Mouse (Mus musculus) lung, postnatal 0 days (tissue): ENCODE measurements around the gene Sh3gl2.

Experiments used
- CTCF ChIP-seq: IDR thresholded peaks from 2 replicates; pipeline ENCODE4 v1.5.1; 2016; ENCODE audit warnings: antibody characterized with exemption, mild to moderate bottlenecking
- EP300 ChIP-seq: IDR thresholded peaks from 2 replicates; pipeline ENCODE4 v1.6.1; 2016; ENCODE audit warnings: antibody characterized with exemption, mild to moderate bottlenecking, control low read depth

DNA sequence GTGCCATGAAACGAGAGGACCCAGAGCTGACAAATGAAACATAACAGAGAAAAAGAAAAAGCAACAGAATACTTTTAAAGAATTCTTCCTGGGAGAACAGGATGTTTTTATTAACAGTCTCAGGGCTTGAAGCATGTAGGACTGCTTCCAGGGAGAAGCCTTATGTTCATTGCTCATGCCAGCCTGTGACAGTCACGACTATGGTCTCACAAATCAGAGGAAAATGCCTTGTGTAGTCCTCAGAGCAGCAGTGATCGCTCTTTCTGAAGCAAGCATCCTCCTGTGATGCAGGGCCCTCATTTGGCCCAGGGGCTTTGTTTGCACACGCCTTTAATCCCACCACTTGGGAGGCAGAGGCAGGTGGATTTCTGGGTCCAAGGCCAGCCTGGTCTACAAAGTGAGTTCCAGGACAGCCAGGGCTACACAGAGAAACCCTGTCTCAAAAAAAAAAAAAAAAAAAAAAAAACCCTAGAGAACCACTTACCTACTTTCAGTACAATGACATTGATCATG, 129.8 kb downstream of the Sh3gl2 start:
- TF ChIP-seq CTCF = no peak
- TF ChIP-seq EP300 = no peak
